32 mouse cellular contexts compared by ENCODE assay signal in genomic region chr9:51831596-51831995, GRCm38 (mm10).
DNase-seq lines count a peak whose midpoint lies in the region; ATAC-seq and TF ChIP-seq lines count a peak whose summit lies in the region.
"Had no signal": no experiment of that assay in that cellular context is flagged by ENCODE, and none has a peak within 500 bp of the region (broad histone marks: within the 10 kb centered on the region; RNA-seq: fewer than 3 reads in every experiment).

No protein-coding gene starts in this region.

- no peaks in the 10 kb centered on the region for H3K9me3 ChIP-seq in heart, embryonic 11.5 days (replicated peaks; ENCODE audit: control insufficient read depth, low read length)
- H3K9me3 ChIP-seq: embryonic facial prominence, embryonic 13.5 days; forebrain, embryonic 10.5 days; forebrain, embryonic 15.5 days; hindbrain, embryonic 10.5 days; intestine, embryonic 15.5 days; liver, embryonic 12.5 days; neural tube, embryonic 12.5 days had no signal

- DNase-seq in cerebellum, adult 11 months: peak; percentile 8
- DNase-seq in cerebellum, adult 9-10 months: no peak
- DNase-seq in left cerebral cortex, adult 2 months (ENCODE audit: extremely low spot score in 1 of 2, low spot score in 2 of 2): no peak
- no peak for DNase-seq in left cerebral cortex, adult 8-10 months (ENCODE audit: low spot score in 2 of 2)
- DNase-seq in brain, embryonic 14.5 days (ENCODE audit: low read depth): peak; percentile 5
- DNase-seq in cerebellum, postnatal 25 days: peak; percentile 23 to 61
- DNase-seq in heart, adult 9 months (ENCODE audit: low spot score in 2 of 2): no peak
- DNase-seq: adrenal gland, adult 2 months; adrenal gland, postnatal 36 days; heart, adult 2 months; heart, postnatal 14 days; kidney, adult 8-10 months; kidney, postnatal 4 days; liver, postnatal 0 days; lung, postnatal 36 days; thymus, adult 18-20 months; thymus, postnatal 4 days had no signal

- WGBS in heart, embryonic 11.5 days (ENCODE audit: insufficient replicate concordance): 80% methylated on average over 11 of the region's 11 CpGs

- H3K27me3 ChIP-seq in heart, embryonic 11.5 days (ENCODE audit: control insufficient read depth, insufficient read depth, low read length): no peaks in the 10 kb centered on the region
- H3K27me3 ChIP-seq: CH12.LX; embryonic facial prominence, embryonic 13.5 days; forebrain, embryonic 15.5 days; intestine, embryonic 15.5 days; liver, embryonic 12.5 days; neural tube, embryonic 12.5 days had no signal

- H3K36me3 ChIP-seq in heart, embryonic 11.5 days (ENCODE audit: control insufficient read depth, insufficient read depth, low read length): no peaks in the 10 kb centered on the region
- H3K36me3 ChIP-seq: embryonic facial prominence, embryonic 13.5 days; forebrain, embryonic 10.5 days; hindbrain, embryonic 10.5 days; intestine, embryonic 15.5 days; liver, embryonic 12.5 days had no signal

- no peak overlapping the region for H3K4me2 ChIP-seq in heart, embryonic 11.5 days
- H3K4me2 ChIP-seq: embryonic facial prominence, embryonic 13.5 days; forebrain, embryonic 15.5 days; intestine, embryonic 15.5 days; liver, embryonic 12.5 days; midbrain, embryonic 11.5 days; neural tube, embryonic 12.5 days had no signal

- TF ChIP-seq CTCF in left cerebral cortex, adult 2 months (IDR thresholded peaks at IDR 0.05): no peak
- TF ChIP-seq CTCF in brain, embryonic 14.5 days (IDR thresholded peaks at IDR 0.05; ENCODE audit: borderline replicate concordance, extremely low read depth, insufficient read depth, insufficient read length): no peak

- peak overlapping the region; percentile 12; the same call in 1 of the 2 replicates for H3K27ac ChIP-seq in left cerebral cortex, adult 2 months
- no peak overlapping the region for H3K27ac ChIP-seq in heart, embryonic 11.5 days (ENCODE audit: low read depth, low read length)
- H3K27ac ChIP-seq: embryonic facial prominence, embryonic 13.5 days; forebrain, embryonic 10.5 days; forebrain, embryonic 15.5 days; heart, adult 2 months; hindbrain, embryonic 10.5 days; intestine, embryonic 15.5 days; kidney, postnatal 0 days; liver, embryonic 12.5 days; neural tube, embryonic 12.5 days; stomach, postnatal 0 days had no signal

- H3K4me3 ChIP-seq in left cerebral cortex, adult 2 months: no peak overlapping the region
- H3K4me3 ChIP-seq in heart, embryonic 11.5 days (ENCODE audit: low read depth, low read length): no peak overlapping the region
- H3K4me3 ChIP-seq: embryonic facial prominence, embryonic 13.5 days; forebrain, embryonic 10.5 days; forebrain, embryonic 15.5 days; heart, adult 2 months; hindbrain, embryonic 10.5 days; intestine, embryonic 15.5 days; liver, embryonic 12.5 days; neural tube, embryonic 12.5 days had no signal

- ATAC-seq in heart, embryonic 11.5 days (replicated peaks; ENCODE audit: insufficient number of reproducible peaks, low FRiP score, low TSS enrichment): no peak
- ATAC-seq: activated CD4-positive, CD25-positive, alpha-beta regulatory T cell, adult 4 months; forebrain, embryonic 15.5 days; hindbrain, embryonic 16.5 days; intestine, embryonic 15.5 days; liver, embryonic 12.5 days; liver, postnatal 0 days; midbrain, embryonic 16.5 days had no signal

- intact Hi-C loops in left cerebral cortex, adult 2 months (cut with DNase I): loop anchor here (10.0 kb wide), 1 partner anchor 497 kb away; no protein-coding TSS in a partner anchor

- H3K4me1 ChIP-seq in heart, embryonic 11.5 days (ENCODE audit: control insufficient read depth, insufficient read depth, low read length): no peaks in the 10 kb centered on the region
- H3K4me1 ChIP-seq: forebrain, embryonic 10.5 days; forebrain, embryonic 15.5 days; hindbrain, embryonic 10.5 days; intestine, embryonic 15.5 days; liver, embryonic 12.5 days; neural tube, embryonic 12.5 days had no signal

- no peak for TF ChIP-seq POLR2A in brain, embryonic 14.5 days (IDR thresholded peaks at IDR 0.05; ENCODE audit: borderline replicate concordance, extremely low read depth, insufficient read depth, insufficient read length, poor library complexity, severe bottlenecking)

- H3K9ac ChIP-seq in heart, embryonic 11.5 days (ENCODE audit: low read depth, low read length): no peak overlapping the region
- H3K9ac ChIP-seq: embryonic facial prominence, embryonic 13.5 days; forebrain, embryonic 15.5 days; intestine, embryonic 15.5 days; liver, embryonic 12.5 days; liver, postnatal 0 days; neural tube, embryonic 12.5 days had no signal

Comparison
In these comparisons a context has a peak if more than half of its experiments do, and no peak if none do; other contexts are left out.
1. DNase-seq: peak in cerebellum, adult 11 months (single experiment), brain, embryonic 14.5 days (single experiment) and cerebellum, postnatal 25 days (2 of 2); none in cerebellum, adult 9-10 months (single experiment), left cerebral cortex, adult 2 months (0 of 2), left cerebral cortex, adult 8-10 months (0 of 2) and heart, adult 9 months (0 of 2).